Mouse (Mus musculus): ENCODE results near the gene Gm21312.

DNA sequence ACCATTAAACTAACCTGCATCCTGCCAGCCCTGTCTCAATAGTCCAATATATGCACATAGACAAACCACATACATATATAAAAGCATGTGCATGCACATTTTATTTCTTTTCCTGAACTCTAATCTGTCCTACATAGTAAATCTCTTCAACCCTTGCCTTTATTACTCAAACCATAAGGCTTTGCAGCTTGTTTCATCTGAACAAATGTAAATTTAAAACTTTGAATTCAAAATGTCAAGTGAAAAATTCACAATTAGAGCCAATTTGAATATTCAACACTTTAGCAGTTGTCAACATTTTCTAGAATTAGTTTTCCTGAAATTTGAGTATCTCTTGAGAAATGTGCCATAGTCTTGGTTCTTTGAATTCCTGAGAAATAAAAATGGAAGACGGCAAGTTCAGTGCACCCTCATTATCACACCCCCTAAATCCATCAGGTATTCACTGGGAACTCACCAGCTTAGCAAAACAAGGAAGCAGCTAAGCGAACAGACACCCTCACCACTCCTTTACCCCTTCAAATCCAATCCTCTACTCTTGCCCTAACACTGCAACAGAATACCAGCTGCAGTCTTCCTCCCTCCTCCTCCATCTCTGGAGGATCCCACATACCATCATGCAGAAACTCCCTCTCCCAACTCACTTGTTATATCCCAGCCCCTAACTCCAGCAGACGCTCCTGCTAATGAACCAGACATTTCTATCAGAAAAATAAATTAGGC is 33.6 kb downstream of the Gm21312 start:
- no peak for TF ChIP-seq CTCF (IDR thresholded peaks at IDR 0.05 in 2 of 3, conservative IDR thresholded peaks at IDR 0.05 in 1 of 3; ENCODE audit: control insufficient read depth in 1 of 3, insufficient read depth in 1 of 3, low read depth in 2 of 3, low read length in 3 of 3, poor library complexity in 1 of 3, severe bottlenecking in 1 of 3)
- TF ChIP-seq MAX (IDR thresholded peaks at IDR 0.05; ENCODE audit: low read length): no peak
- TF ChIP-seq POLR2A (IDR thresholded peaks at IDR 0.05; ENCODE audit: control insufficient read depth in 1 of 2, insufficient read depth in 1 of 2, low read depth in 1 of 2, low read length in 2 of 2, poor library complexity in 1 of 2): no peak
- TF ChIP-seq GATA1 (IDR thresholded peaks at IDR 0.05; ENCODE audit: low read depth, low read length): no peak
- TF ChIP-seq TBP (IDR thresholded peaks at IDR 0.05; ENCODE audit: low read depth, low read length): no peak
- TF ChIP-seq HCFC1 (IDR thresholded peaks at IDR 0.05; ENCODE audit: low read depth, low read length): no peak
- no peak for TF ChIP-seq ETS1 (IDR thresholded peaks at IDR 0.05; ENCODE audit: low read depth, low read length)
- no peak for TF ChIP-seq MXI1 (IDR thresholded peaks at IDR 0.05; ENCODE audit: low read depth, low read length)

Data from MEL (cell line).